Mouse (Mus musculus): ENCODE measurements around the gene Gm35549. TPM values are rescaled to one million over a fixed set of nuclear protein-coding genes. Genes with fewer than 3 reads are reported as not detected.
"Not testable (repeated sequence)": the region's sequence is repeated elsewhere in the genome, so short reads cannot be mapped to it uniquely, and the experiment has no call there.

Gm35549 gene
- polyA plus RNA-seq, 1 experiment from 2014 or later: not detected

DNA sequence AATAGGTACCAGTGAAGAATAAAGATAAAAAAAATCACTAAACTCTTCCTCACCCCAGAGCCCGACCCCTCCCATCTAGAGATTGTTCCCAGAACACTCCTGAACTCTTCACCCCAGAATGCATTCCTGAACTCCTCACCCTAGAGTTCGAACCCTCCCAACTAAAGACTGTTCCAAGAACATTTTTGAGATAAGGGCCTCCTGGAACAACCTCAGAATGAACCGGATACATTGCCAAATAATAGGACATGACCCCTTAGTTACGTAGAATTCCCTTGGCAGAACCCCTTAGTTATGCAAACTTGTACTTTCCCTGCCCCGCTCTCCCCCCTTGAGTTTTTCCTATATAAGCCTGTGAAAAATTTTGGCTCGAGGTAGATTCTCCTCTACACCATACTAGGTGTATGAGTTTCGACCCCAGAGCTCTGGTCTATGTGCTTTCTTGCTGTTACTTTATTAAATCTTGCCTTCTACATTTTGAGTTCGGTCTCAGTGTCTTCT lies 4.0 kb upstream of the Gm35549 start:
- no CpG with 5 or more reads among the region's 8 CpGs for WGBS (ENCODE audit: missing documents)

DNA sequence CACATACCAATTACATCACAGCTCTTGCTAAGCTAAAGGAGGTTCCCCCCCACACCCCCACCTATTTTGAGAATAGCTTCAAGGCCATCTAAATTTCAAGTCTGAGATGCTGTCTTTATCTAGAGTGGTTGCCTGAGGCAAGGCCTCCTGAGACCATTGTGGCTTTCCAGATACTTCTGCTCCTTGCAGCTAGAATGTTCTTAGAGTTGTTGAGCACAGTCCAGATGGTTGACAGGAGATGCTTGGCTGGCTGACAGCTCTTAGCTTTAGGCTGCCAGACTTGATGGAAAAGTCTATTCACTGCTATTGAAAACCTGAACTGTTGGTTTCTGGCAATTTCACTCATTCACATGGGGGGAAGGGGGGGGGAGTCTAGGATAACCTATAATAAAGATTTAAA lies 2.3 kb upstream of the Gm35549 start:
- Histone ChIP-seq H3K27ac (no peak overlapping the region), H3K4me3 (ENCODE audit: inconsistent target) (no peak overlapping the region), H3K79me2 (ENCODE audit: inconsistent target) (no peaks in the 10 kb centered on the region), H3K36me3 (ENCODE audit: inconsistent target) (peaks cover 21% of the 10 kb centered on the region; the same call in 1 of the 2 replicates)

More for the DNA sequence above, 4.0 kb upstream of the Gm35549 start:
- H3K27ac ChIP-seq; H3K4me3 ChIP-seq (ENCODE audit: inconsistent target); H3K79me2 ChIP-seq (ENCODE audit: inconsistent target): not testable (repeated sequence)
- peaks cover 35% of the 10 kb centered on the region for H3K36me3 ChIP-seq (ENCODE audit: inconsistent target)

DNA sequence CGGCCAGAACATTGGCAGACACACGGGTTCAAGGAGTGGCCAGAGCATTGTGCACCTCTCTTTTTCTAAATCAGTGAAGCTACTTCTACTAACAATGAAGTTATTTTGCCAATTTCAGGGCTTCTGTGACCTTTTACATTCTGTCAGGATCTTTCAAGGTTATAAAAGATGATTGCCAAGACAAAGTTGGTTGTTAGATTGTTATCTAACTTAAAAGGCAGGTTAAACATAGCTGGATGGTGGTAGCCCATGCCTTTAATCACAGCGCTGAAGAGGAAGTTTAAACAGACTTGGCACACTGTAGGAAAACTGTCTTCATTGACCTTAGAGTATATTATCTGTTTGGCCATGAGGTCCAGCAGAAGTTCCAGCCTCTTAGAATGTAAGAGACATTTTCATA lies 1.8 kb upstream of the Gm35549 start:
- H3K27ac ChIP-seq: no peak overlapping the region
- 75% methylated on average over 3 of the region's 3 CpGs for WGBS (ENCODE audit: missing documents)
- H3K79me2 ChIP-seq (ENCODE audit: inconsistent target): no peaks in the 10 kb centered on the region
- peaks cover 16% of the 10 kb centered on the region; the same call in 1 of the 2 replicates for H3K36me3 ChIP-seq (ENCODE audit: inconsistent target)
- H3K4me3 ChIP-seq (ENCODE audit: inconsistent target): no peak overlapping the region

DNA sequence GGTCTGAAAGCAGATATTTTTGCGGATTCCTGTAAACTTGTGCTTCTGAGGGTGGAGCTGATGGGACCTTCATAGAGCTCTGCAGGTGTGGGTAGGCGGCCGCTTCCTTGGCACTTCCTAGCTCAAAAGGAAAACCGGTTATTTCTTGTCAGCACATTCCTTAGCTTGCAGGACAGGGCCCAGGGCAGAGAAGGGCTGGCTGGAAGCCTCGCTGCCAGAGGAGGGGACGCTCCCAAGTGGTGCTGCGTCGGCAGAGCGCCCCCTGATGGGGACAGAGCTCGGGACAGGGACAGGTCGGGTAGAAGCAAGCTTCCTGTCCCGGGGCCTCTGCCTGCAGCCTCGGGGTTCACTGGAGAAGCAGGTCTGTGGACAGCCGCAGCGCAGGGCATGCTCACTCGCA lies 6.2 kb downstream of the Gm35549 start:
- no peaks in the 10 kb centered on the region for H3K79me2 ChIP-seq (ENCODE audit: inconsistent target)
- 55% methylated on average over 16 of the region's 16 CpGs for WGBS (ENCODE audit: missing documents)
- no peak overlapping the region for H3K27ac ChIP-seq
- H3K4me3 ChIP-seq (ENCODE audit: inconsistent target): no peak overlapping the region
- H3K36me3 ChIP-seq (ENCODE audit: inconsistent target): 0 out of 2 replicates have a peak, but pooled peaks cover 22% of the 10 kb centered on the region

DNA sequence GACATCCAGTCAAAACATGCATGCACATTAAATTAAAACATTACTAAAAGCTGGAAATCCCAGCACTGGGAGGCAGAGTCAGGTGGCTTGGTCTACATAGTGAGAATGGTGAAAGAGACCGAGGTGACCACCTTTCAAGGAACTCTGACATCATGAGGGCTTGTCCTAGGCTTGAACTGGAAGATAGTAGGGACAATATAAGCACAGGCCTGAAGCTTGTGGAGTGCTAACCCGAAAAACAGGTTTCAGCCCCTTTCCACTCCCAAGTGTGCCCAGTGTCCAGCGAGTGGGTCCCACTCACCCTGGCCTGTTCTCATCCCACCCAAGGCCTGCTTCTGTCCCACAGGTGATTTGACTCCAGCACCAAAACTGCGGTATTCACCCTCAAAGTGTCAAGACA lies 6.6 kb downstream of the Gm35549 start:
- Histone ChIP-seq H3K27ac (no peak overlapping the region), H3K79me2 (ENCODE audit: inconsistent target) (no peaks in the 10 kb centered on the region), H3K4me3 (ENCODE audit: inconsistent target) (no peak overlapping the region), H3K36me3 (ENCODE audit: inconsistent target) (0 out of 2 replicates have a peak, but pooled peaks cover 24% of the 10 kb centered on the region)
- WGBS (ENCODE audit: missing documents): 88% methylated on average over 4 of the region's 4 CpGs

DNA sequence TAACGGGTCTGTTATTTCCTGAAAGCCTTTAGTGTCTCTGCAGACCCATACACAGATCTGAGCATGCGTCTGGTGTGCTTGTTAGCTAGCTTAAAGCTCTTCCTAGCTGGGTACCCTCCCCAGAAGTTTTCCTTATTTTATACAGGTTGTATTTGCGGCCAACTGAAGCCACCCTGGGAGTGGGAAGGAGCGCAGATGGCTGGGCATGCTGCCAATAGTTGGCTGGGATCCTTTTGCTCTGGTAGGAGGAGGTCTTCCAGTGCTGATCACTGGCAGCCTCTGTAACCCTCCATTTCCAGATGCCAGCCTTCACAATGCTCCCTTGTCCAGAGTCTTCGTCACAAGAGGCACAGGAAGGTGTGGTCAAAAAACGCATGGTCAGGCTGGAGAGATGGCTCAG lies 7.0 kb downstream of the Gm35549 start:
- Histone ChIP-seq H3K27ac (no peak overlapping the region), H3K79me2 (ENCODE audit: inconsistent target) (no peaks in the 10 kb centered on the region), H3K4me3 (ENCODE audit: inconsistent target) (no peak overlapping the region), H3K36me3 (ENCODE audit: inconsistent target) (0 out of 2 replicates have a peak, but pooled peaks cover 24% of the 10 kb centered on the region)
- 92% methylated on average over 6 of the region's 6 CpGs for WGBS (ENCODE audit: missing documents)

DNA sequence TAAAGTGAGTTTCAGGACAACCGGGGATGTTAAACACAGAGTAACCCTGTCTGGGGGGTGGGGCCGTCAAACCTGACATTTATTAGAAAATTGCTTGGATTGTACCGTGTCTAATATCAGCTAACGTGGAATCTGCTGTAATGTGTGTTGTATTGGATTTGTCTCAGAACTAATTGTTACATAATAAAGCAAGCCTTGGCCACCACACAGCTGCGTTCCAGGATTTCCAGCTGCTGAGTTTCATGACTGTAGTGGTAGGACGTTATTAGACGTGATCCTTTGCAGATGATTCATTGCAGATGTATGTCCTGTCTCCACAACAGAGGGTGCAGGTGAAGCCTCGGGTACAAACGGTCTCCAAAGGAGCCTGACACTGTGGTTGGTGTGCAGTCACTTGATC lies 7.7 kb downstream of the Gm35549 start:
- Histone ChIP-seq H3K27ac (no peak overlapping the region), H3K4me3 (ENCODE audit: inconsistent target) (no peak overlapping the region), H3K36me3 (ENCODE audit: inconsistent target) (0 out of 2 replicates have a peak, but pooled peaks cover 24% of the 10 kb centered on the region), H3K79me2 (ENCODE audit: inconsistent target) (no peaks in the 10 kb centered on the region)
- 92% methylated on average over 9 of the region's 9 CpGs for WGBS (ENCODE audit: missing documents)

DNA sequence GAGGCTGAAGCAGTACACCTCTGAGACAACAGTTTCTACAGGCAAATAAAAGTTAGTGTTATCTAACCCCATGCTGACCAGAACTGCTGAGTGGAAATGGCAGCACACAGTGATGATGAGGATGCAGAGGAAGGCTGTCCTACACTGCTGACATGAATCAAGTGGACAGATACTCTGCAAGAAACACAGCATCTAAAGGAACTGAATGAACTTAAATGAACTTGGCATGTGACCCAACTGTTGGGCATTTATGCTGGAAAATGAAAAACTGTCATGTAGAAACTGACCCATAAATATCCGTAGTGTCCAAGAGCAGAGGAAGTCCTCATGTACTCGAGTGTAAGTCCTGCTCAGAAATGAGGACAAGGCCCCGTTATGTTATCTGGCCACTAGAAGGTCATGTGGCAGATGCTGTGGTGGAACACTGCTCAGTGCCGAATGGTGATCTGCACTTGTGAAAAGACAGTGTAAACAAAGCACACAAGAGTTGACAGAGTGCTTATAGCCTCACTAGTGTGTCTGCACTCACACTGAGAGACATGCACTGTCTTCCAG lies 13.9 kb downstream of the Gm35549 start:
- Histone ChIP-seq H3K79me2 (ENCODE audit: inconsistent target) (no peaks in the 10 kb centered on the region), H3K27ac (no peak overlapping the region), H3K36me3 (ENCODE audit: inconsistent target) (peaks cover 41% of the 10 kb centered on the region), H3K4me3 (ENCODE audit: inconsistent target) (no peak overlapping the region)
- WGBS (ENCODE audit: missing documents): 89% methylated on average over 4 of the region's 4 CpGs

DNA sequence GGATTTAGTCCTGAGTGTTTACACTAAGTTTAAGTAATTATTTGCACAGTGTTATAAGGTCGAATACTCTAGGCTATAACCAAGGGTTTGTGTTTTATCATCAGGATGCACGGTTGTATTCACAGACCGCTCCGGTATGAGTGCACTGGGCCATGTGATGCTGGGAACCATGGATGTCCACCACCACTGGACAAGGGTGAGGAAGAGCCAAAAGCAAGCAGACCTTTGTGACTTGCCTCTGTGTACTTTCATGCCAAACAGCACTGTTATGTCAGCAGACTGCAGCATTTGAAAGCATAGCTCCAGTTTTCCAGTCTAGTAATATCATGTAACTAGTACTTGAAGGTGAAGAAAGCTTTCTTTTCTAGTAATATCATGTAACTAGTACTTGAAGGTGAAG lies 17.1 kb downstream of the Gm35549 start:
- no peaks in the 10 kb centered on the region for H3K79me2 ChIP-seq (ENCODE audit: inconsistent target)
- 95% methylated on average over 4 of the region's 4 CpGs for WGBS (ENCODE audit: missing documents)
- no peak overlapping the region for H3K4me3 ChIP-seq (ENCODE audit: inconsistent target)
- H3K36me3 ChIP-seq (ENCODE audit: inconsistent target): peaks cover 36% of the 10 kb centered on the region
- no peak overlapping the region for H3K27ac ChIP-seq

DNA sequence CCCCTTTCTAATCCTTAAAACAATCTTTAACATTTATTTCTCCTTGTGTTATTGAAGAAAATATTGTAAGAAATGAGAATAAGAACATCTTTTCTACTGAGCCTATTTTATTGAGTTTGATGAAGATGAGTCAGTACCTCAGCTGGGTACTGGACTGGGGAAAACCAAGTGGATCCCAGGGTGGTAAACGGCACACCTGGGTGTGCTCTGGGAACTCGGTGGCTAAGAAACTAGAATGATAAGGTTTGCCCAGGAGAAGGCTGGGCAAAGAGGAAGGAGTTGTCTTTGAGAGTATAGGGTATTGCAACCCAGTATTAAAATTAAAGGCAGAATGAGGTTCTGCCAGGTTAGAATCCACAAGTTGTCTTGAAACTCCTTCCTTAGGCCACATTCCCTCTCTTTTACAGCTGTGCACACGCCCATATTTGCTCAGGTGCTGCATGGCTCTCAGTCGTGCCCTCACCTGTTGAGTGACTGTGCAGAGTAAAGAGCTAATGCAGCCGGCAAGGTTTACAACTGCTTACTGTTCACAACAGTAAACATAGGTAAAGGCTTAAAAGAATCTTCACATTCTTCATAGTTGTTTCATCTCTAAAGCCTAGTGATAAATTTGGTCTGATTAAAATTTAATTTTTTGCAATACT lies 20.3 kb downstream of the Gm35549 start:
- Histone ChIP-seq H3K4me3 (ENCODE audit: inconsistent target) (no peak overlapping the region), H3K79me2 (ENCODE audit: inconsistent target) (no peaks in the 10 kb centered on the region), H3K36me3 (ENCODE audit: inconsistent target) (peaks cover 49% of the 10 kb centered on the region), H3K27ac (no peak overlapping the region)
- WGBS (ENCODE audit: missing documents): 93% methylated on average over 5 of the region's 5 CpGs

DNA sequence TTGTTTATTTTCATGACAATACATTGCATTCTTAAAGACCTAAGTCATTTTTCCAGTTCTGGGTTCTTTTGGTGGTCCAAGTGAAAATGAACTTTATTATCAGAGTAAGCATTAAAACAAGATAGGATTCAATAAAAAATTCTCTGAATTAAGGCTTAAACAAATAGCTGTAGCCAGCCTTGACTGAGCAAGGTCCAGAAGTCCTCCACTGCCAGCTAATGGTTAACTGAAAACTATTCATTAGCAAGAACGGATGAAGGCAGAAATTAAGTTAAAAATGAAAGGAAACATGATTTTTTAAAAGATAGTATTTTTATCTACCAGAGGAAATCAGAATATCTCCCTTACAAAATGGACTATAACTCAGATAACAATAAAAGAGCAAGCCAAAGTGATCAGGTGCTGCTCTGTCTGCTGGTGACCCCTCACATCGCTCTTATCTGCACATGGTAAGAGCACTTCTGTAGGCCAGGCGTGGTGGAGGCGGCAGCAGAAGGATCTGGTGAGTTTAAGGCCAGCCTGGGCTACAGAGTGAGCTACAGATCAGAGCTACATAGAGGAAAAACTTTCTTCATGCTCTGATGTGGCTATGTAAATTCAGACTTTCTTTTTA lies 28.5 kb downstream of the Gm35549 start:
- no peak overlapping the region for H3K27ac ChIP-seq
- H3K4me3 ChIP-seq (ENCODE audit: inconsistent target): no peak overlapping the region
- WGBS (ENCODE audit: missing documents): 94% methylated on average over 4 of the region's 4 CpGs
- no peaks in the 10 kb centered on the region for H3K79me2 ChIP-seq (ENCODE audit: inconsistent target)
- H3K36me3 ChIP-seq (ENCODE audit: inconsistent target): peaks cover 10% of the 10 kb centered on the region

DNA sequence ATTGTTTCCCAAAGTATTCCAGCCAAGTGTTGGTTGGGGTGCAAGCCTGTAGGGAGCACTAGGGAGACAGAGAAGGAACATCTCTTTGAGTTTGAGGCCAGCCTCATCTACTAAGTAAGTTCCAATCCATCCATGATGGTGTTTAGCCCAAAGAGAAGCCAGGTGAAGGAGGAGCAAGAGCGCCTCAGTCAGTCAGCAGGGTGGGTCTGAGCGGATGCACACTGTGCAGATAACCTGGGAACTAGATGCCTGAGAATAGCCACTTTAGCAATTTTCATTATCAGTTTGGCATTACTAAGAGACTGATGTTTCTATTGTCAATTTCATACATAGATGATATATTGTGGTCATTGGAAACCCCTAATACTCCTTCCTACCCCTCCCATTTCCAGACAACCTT lies 29.1 kb downstream of the Gm35549 start:
- WGBS (ENCODE audit: missing documents): 92% methylated on average over 2 of the region's 2 CpGs
- peaks cover 5% of the 10 kb centered on the region; the same call in 1 of the 2 replicates for H3K36me3 ChIP-seq (ENCODE audit: inconsistent target)

DNA sequence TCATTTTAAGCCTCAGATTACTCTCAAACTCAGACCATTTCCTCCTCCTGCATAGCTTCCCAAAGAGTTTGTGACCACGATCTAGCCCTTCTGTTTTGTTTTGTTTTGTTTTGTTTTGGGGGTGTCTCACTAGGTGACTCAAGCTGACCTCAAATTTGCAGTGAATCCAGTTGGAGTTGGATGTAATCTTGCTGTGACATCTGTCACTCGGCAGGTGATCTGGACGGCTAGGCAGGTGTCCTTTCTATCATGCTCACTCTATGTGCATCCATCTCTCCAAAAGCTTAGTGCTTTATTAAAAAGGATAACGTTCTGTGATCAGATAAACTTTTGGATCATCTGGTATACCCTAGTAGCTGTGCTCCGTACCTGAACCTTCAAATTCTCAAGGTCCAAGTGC lies 31.4 kb downstream of the Gm35549 start:
- WGBS (ENCODE audit: missing documents): 87% methylated on average over 5 of the region's 5 CpGs
- Histone ChIP-seq H3K79me2 (ENCODE audit: inconsistent target) (no peaks in the 10 kb centered on the region), H3K36me3 (ENCODE audit: inconsistent target) (peaks cover 4% of the 10 kb centered on the region; the same call in 1 of the 2 replicates), H3K4me3 (ENCODE audit: inconsistent target) (no peak overlapping the region), H3K27ac (no peak overlapping the region)

More for the DNA sequence above, 29.1 kb downstream of the Gm35549 start:
- Histone ChIP-seq H3K79me2 (ENCODE audit: inconsistent target) (no peaks in the 10 kb centered on the region), H3K27ac (no peak overlapping the region), H3K4me3 (ENCODE audit: inconsistent target) (no peak overlapping the region)

DNA sequence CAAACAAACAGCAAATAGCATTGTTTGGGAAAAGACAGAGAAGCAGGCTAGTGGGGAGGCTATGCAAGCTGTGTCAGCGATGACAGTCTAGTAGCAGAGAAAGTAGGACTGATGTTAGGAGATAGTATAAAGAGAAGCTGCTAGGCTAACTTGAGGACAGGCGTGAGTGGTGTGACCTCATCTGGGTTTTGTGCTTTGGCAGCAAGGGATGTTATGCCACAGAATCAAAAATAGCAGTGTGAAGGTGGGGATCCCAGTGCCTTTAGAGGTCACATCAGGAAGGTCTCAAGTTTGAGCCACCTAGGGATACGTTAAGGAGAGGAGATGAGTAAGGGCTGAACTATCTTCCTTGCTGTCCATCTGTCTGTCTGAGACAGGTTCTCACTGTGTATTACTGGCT lies 33.6 kb downstream of the Gm35549 start:
- Histone ChIP-seq H3K4me3 (ENCODE audit: inconsistent target) (no peak overlapping the region), H3K36me3 (ENCODE audit: inconsistent target) (peaks cover 4% of the 10 kb centered on the region; the same call in 1 of the 2 replicates), H3K27ac (no peak overlapping the region), H3K79me2 (ENCODE audit: inconsistent target) (peaks cover 9% of the 10 kb centered on the region; the same call in 1 of the 2 replicates)
- 91% methylated on average over 3 of the region's 3 CpGs for WGBS (ENCODE audit: missing documents)

DNA sequence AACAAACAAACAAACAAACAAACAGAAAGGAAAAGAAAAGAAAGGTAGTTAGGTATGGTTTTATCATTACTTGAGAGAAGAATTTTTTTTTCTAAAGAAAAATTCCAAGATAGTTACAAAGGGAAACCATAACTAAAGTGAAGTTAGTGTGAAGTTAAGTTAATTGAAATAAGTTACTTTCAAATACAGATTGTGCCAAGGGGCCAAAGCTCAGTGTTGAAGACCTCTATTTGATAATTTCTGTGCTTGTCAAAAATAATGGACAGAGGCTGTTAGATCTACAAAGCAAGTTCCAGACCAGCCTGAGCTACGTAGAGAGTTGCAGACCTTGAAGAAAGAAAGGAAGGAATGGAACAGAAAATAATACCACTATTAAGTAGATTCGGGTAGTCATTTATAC lies 36.6 kb downstream of the Gm35549 start:
- WGBS (ENCODE audit: missing documents): 92% methylated on average over 2 of the region's 2 CpGs
- Histone ChIP-seq H3K79me2 (ENCODE audit: inconsistent target) (peaks cover 9% of the 10 kb centered on the region; the same call in 1 of the 2 replicates), H3K36me3 (ENCODE audit: inconsistent target) (peaks cover under 1% of the 10 kb centered on the region; the same call in 1 of the 2 replicates), H3K4me3 (ENCODE audit: inconsistent target) (no peak overlapping the region), H3K27ac (no peak overlapping the region)

Data from macrophage (primary cell).